Mouse (Mus musculus) lung, embryonic 16.5 days (tissue): ENCODE data around the gene Ccdc12. TPM values are rescaled to one million over a fixed set of nuclear protein-coding genes. Genes with fewer than 3 reads are reported as not detected.
"Not testable (repeated sequence)": the region's sequence is repeated elsewhere in the genome, so short reads cannot be mapped to it uniquely, and the experiment has no call there.

Experiments used
- ATAC-seq: fragments of 200-750 bp; cut with Nextera tagmentation; 2 replicates; pipeline ENCODE4 v1.8.0; 2017; ENCODE audit warnings: low read depth, mild to moderate bottlenecking, moderate library complexity
- H3K27ac ChIP-seq: fragments of 300-500 bp; sonication (generic); 2 replicates; pipeline ENCODE4 v1.5.1; 2014; ENCODE audit warnings: mild to moderate bottlenecking, control low read depth, low read length
- H3K27me3 ChIP-seq: fragments of 300-500 bp; sonication (generic); 2 replicates; pipeline ENCODE4 v1.6.1; 2014; ENCODE audit warnings: low read depth, low read length, mixed read lengths; ENCODE audit not compliant: control insufficient read depth, insufficient read depth
- H3K36me3 ChIP-seq: fragments of 300-500 bp; sonication (generic); 2 replicates; pipeline ENCODE4 v1.6.1; 2014; ENCODE audit warnings: low read length; ENCODE audit not compliant: control insufficient read depth, insufficient read depth
- H3K4me1 ChIP-seq: fragments of 300-500 bp; sonication (generic); replicated peaks from 2 replicates; pipeline ENCODE4 v1.6.1; 2014; ENCODE audit warnings: low read length, mixed read lengths; ENCODE audit not compliant: control insufficient read depth, insufficient read depth
- H3K4me2 ChIP-seq: fragments of 300-500 bp; sonication (generic); 2 replicates; pipeline ENCODE4 v1.6.1; 2014; ENCODE audit warnings: low read depth, low read length, control low read depth
- H3K4me3 ChIP-seq: fragments of 300-500 bp; sonication (generic); 2 replicates; pipeline ENCODE4 v1.5.1; 2014; ENCODE audit warnings: mild to moderate bottlenecking, low read length, control low read depth
- H3K9ac ChIP-seq: fragments of 300-500 bp; sonication (generic); 2 replicates; pipeline ENCODE4 v1.6.1; 2014; ENCODE audit warnings: low read length, control low read depth
- H3K9me3 ChIP-seq: fragments of 300-500 bp; sonication (generic); 2 replicates; pipeline ENCODE4 v1.6.1; 2016; ENCODE audit warnings: low read length; ENCODE audit not compliant: control insufficient read depth
- WGBS: fragments of 180-500 bp; shearing (Covaris S2); extraction: QIAGEN DNeasy Blood & Tissue Kit; methylation state at CpG from one replicate; pipeline ENCODE4 v1.1.7; 2014; 5-methylcytosine and 5-hydroxymethylcytosine counted together
- polyA plus RNA-seq: library from polyadenylated mRNA; unstranded; fragments of >200 nt; fragmentation: Nextera tagmentation; extraction: Ambion mirVana; gene quantifications from 2 replicates; pipeline ENCODE4 v1.2.1, GENCODE M21; 2015

Gene Ccdc12
- polyA plus RNA-seq, 1 experiment from 2014 or later: 160 TPM

GRCm38 (mm10) chr9:110680736-110681507, 24.6 kb downstream of the Ccdc12 start:
- no peaks in the 10 kb centered on the region for H3K27me3 ChIP-seq
- H3K4me2 ChIP-seq: no peak overlapping the region
- ATAC-seq: no peak
- no peaks in the 10 kb centered on the region for H3K36me3 ChIP-seq
- WGBS: 71% methylated on average over 7 of the region's 7 CpGs
- no peak overlapping the region for H3K9ac ChIP-seq
- no peak overlapping the region for H3K27ac ChIP-seq
- H3K4me1 ChIP-seq: peaks cover 49% of the 10 kb centered on the region
- H3K9me3 ChIP-seq: no peaks in the 10 kb centered on the region
- H3K4me3 ChIP-seq: no peak overlapping the region

- no peak overlapping the region; the same call in none of the 2 replicates for H3K27ac ChIP-seq
- H3K4me1 ChIP-seq: peaks cover 44% of the 10 kb centered on the region
- H3K9ac ChIP-seq: no peak overlapping the region
- no peaks in the 10 kb centered on the region for H3K27me3 ChIP-seq
- H3K4me2 ChIP-seq: no peak overlapping the region
- H3K36me3 ChIP-seq: no peaks in the 10 kb centered on the region
- H3K9me3 ChIP-seq: no peaks in the 10 kb centered on the region
- no peak for ATAC-seq
- WGBS: 76% methylated on average over 9 of the region's 9 CpGs
- H3K4me3 ChIP-seq: no peak overlapping the region
These were observed 25.5 kb downstream of the Ccdc12 start for GRCm38 (mm10) chr9:110681817-110682216.

- peak overlapping the region; percentile 97 for H3K27ac ChIP-seq
- H3K9me3 ChIP-seq: no peaks in the 10 kb centered on the region
- no peak for ATAC-seq
- H3K36me3 ChIP-seq: no peaks in the 10 kb centered on the region
- peaks cover 44% of the 10 kb centered on the region for H3K4me1 ChIP-seq
- H3K4me2 ChIP-seq: no peak overlapping the region
- H3K4me3 ChIP-seq: no peak overlapping the region
- H3K27me3 ChIP-seq: no peaks in the 10 kb centered on the region
- H3K9ac ChIP-seq: no peak overlapping the region
- WGBS: 60% methylated on average over 5 of the region's 5 CpGs
These were observed 26.0 kb downstream of the Ccdc12 start for GRCm38 (mm10) chr9:110682255-110682654.

- H3K9me3 ChIP-seq, ATAC-seq, H3K36me3 ChIP-seq, H3K9ac ChIP-seq, H3K4me3 ChIP-seq, H3K27me3 ChIP-seq, H3K4me2 ChIP-seq: not testable (repeated sequence)
- peak overlapping the region; percentile 97 for H3K27ac ChIP-seq
- WGBS: 72% methylated on average over 3 of the region's 3 CpGs
- H3K4me1 ChIP-seq: peaks cover 40% of the 10 kb centered on the region
These were observed 26.4 kb downstream of the Ccdc12 start for GRCm38 (mm10) chr9:110682697-110683096.

GRCm38 (mm10) chr9:110683574-110684099, 27.3 kb downstream of the Ccdc12 start:
- Histone ChIP-seq H3K36me3 (no peaks in the 10 kb centered on the region), H3K4me3 (no peak overlapping the region), H3K27me3 (no peaks in the 10 kb centered on the region), H3K9ac (peak overlapping the region; percentile 57), H3K4me2 (peak overlapping the region; percentile 28; the same call in 1 of the 2 replicates), H3K4me1 (peaks cover 41% of the 10 kb centered on the region), H3K27ac (peak overlapping the region; percentile 97), H3K9me3 (no peaks in the 10 kb centered on the region)
- ATAC-seq: peak; percentile 80
- WGBS: 38% methylated on average over 4 of the region's 4 CpGs

- Histone ChIP-seq H3K27ac (peak overlapping the region; percentile 97), H3K9ac (peak overlapping the region; percentile 42), H3K4me1 (peaks cover 43% of the 10 kb centered on the region), H3K4me2 (peak overlapping the region; percentile 12; the same call in 1 of the 2 replicates), H3K36me3 (no peaks in the 10 kb centered on the region), H3K27me3 (no peaks in the 10 kb centered on the region), H3K9me3 (no peaks in the 10 kb centered on the region), H3K4me3 (0 out of 2 replicates have a peak overlapping the region, but pooled peaks have one; percentile 4)
- ATAC-seq: peak; percentile 85
- WGBS: 39% methylated on average over 6 of the region's 6 CpGs
These were observed 28.0 kb downstream of the Ccdc12 start for GRCm38 (mm10) chr9:110684100-110684831.

GRCm38 (mm10) chr9:110685187-110685586, 28.9 kb downstream of the Ccdc12 start:
- H3K9me3 ChIP-seq: no peaks in the 10 kb centered on the region
- no peaks in the 10 kb centered on the region for H3K36me3 ChIP-seq
- no peaks in the 10 kb centered on the region for H3K27me3 ChIP-seq
- no peak for ATAC-seq
- WGBS: 86% methylated on average over 8 of the region's 8 CpGs
- no peak overlapping the region for H3K4me3 ChIP-seq
- H3K4me1 ChIP-seq: peaks cover 45% of the 10 kb centered on the region
- no peak overlapping the region for H3K4me2 ChIP-seq
- peak overlapping the region; percentile 42 for H3K9ac ChIP-seq
- peak overlapping the region; percentile 97 for H3K27ac ChIP-seq

- no peaks in the 10 kb centered on the region for H3K27me3 ChIP-seq
- no peak for ATAC-seq
- WGBS: 74% methylated on average over 5 of the region's 5 CpGs
- H3K4me1 ChIP-seq: peaks cover 45% of the 10 kb centered on the region
- no peaks in the 10 kb centered on the region for H3K9me3 ChIP-seq
- no peaks in the 10 kb centered on the region for H3K36me3 ChIP-seq
- no peak overlapping the region for H3K4me3 ChIP-seq
- no peak overlapping the region for H3K4me2 ChIP-seq
- peak overlapping the region; percentile 97 for H3K27ac ChIP-seq
- peak overlapping the region; percentile 42 for H3K9ac ChIP-seq
These were observed 29.3 kb downstream of the Ccdc12 start for GRCm38 (mm10) chr9:110685591-110685990.

- Histone ChIP-seq H3K27me3 (no peaks in the 10 kb centered on the region), H3K4me1 (peaks cover 45% of the 10 kb centered on the region), H3K4me3 (no peak overlapping the region), H3K4me2 (no peak overlapping the region), H3K9ac (no peak overlapping the region), H3K27ac (0 out of 2 replicates have a peak overlapping the region, but pooled peaks have one; percentile 97), H3K36me3 (no peaks in the 10 kb centered on the region), H3K9me3 (no peaks in the 10 kb centered on the region)
- 63% methylated on average over 3 of the region's 3 CpGs for WGBS
- no peak for ATAC-seq
These were observed 30.2 kb downstream of the Ccdc12 start for GRCm38 (mm10) chr9:110686472-110686871.
